Comparison of ENCODE assay signal across 24 mouse cellular contexts in genomic region chr2:51840808-51841207, GRCm38 (mm10).
A peak's percentile ranks its signal among the peaks of the same experiment; 100 is the strongest.
DNase-seq lines count a peak whose midpoint lies in the region; ATAC-seq and TF ChIP-seq lines count a peak whose summit lies in the region.
"Had no signal": no experiment of that assay in that cellular context is flagged by ENCODE, and none has a peak within 500 bp of the region (broad histone marks: within the 10 kb centered on the region; RNA-seq: fewer than 3 reads in every experiment).

No protein-coding gene starts in this region.

- peaks cover 8% of the 10 kb centered on the region for H3K4me1 ChIP-seq in embryonic facial prominence, embryonic 14.5 days (ENCODE audit: control insufficient read depth, insufficient read depth, low read length)
- H3K4me1 ChIP-seq in embryonic facial prominence, embryonic 10.5 days, result peaks cover 14% of the 10 kb centered on the region
- H3K4me1 ChIP-seq: heart, embryonic 15.5 days; neural tube, embryonic 13.5 days had no signal

- H3K4me3 ChIP-seq in embryonic facial prominence, embryonic 14.5 days (ENCODE audit: low read depth, low read length), result no peak overlapping the region
- no peak overlapping the region for H3K4me3 ChIP-seq in embryonic facial prominence, embryonic 10.5 days
- no peak overlapping the region for H3K4me3 ChIP-seq in left cerebral cortex, adult 2 months
- H3K4me3 ChIP-seq: embryonic facial prominence, embryonic 13.5 days; heart, adult 2 months; heart, embryonic 15.5 days; neural tube, embryonic 13.5 days had no signal

- intact Hi-C loops in left cerebral cortex, postnatal 4 days (cut with DNase I), result no loop called here
- intact Hi-C loops in left cerebral cortex, adult 2 months (cut with DNase I), result no loop called here

- peak; percentile 61 for DNase-seq in embryonic facial prominence, embryonic 14.5 days (ENCODE audit: low spot score)
- DNase-seq in embryonic facial prominence, embryonic 10.5 days (ENCODE audit: low spot score), result no peak
- peak; percentile 80 for DNase-seq in left cerebral cortex, postnatal 4 days
- DNase-seq in left cerebral cortex, adult 2 months (ENCODE audit: extremely low spot score in 1 of 2, low spot score in 2 of 2), result no peak
- DNase-seq in cerebellum, adult 18-20 months, result peak; percentile 5 to 8
- peak; percentile 21 to 23 for DNase-seq in cerebellum, postnatal 36 days
- DNase-seq in adrenal gland, postnatal 10 days, result no peak
- no peak for DNase-seq in thymus, postnatal 36 days
- DNase-seq: adrenal gland, postnatal 25 days; heart, adult 2 months; heart, postnatal 4 days; kidney, postnatal 36 days; layer of hippocampus, adult 9-11 months; lung, adult 18-20 months; lung, postnatal 14 days; right cerebral cortex, postnatal 14 days; spleen, adult 18-20 months had no signal

- TF ChIP-seq CTCF in left cerebral cortex, adult 2 months (IDR thresholded peaks at IDR 0.05), result no peak

- no peaks in the 10 kb centered on the region for H3K36me3 ChIP-seq in embryonic facial prominence, embryonic 14.5 days (ENCODE audit: control insufficient read depth, insufficient read depth, low read length)
- no peaks in the 10 kb centered on the region for H3K36me3 ChIP-seq in embryonic facial prominence, embryonic 10.5 days (replicated peaks)
- H3K36me3 ChIP-seq: embryonic facial prominence, embryonic 13.5 days; G1E; heart, embryonic 15.5 days; neural tube, embryonic 13.5 days had no signal

- H3K9me3 ChIP-seq in embryonic facial prominence, embryonic 14.5 days (ENCODE audit: control insufficient read depth, low read length), result no peaks in the 10 kb centered on the region
- no peaks in the 10 kb centered on the region for H3K9me3 ChIP-seq in embryonic facial prominence, embryonic 10.5 days
- H3K9me3 ChIP-seq: embryonic facial prominence, embryonic 13.5 days; heart, embryonic 15.5 days; neural tube, embryonic 13.5 days had no signal

- 84% methylated on average over 3 of the region's 3 CpGs for WGBS in embryonic facial prominence, embryonic 14.5 days
- WGBS in embryonic facial prominence, embryonic 10.5 days, result 91% methylated on average over 3 of the region's 3 CpGs

- no peak overlapping the region for H3K9ac ChIP-seq in embryonic facial prominence, embryonic 14.5 days (ENCODE audit: low read depth, low read length)
- H3K9ac ChIP-seq: embryonic facial prominence, embryonic 13.5 days; heart, embryonic 15.5 days; neural tube, embryonic 13.5 days had no signal

- ATAC-seq in embryonic facial prominence, embryonic 14.5 days (ENCODE audit: low read depth), result no peak
- ATAC-seq: activated CD4-positive, CD25-positive, alpha-beta regulatory T cell, adult 4 months; intestine, embryonic 16.5 days had no signal

- H3K4me2 ChIP-seq in embryonic facial prominence, embryonic 14.5 days (ENCODE audit: low read depth, low read length), result no peak overlapping the region
- H3K4me2 ChIP-seq: embryonic facial prominence, embryonic 13.5 days; heart, embryonic 15.5 days; liver, embryonic 11.5 days; neural tube, embryonic 13.5 days had no signal

- no peak overlapping the region for H3K27ac ChIP-seq in embryonic facial prominence, embryonic 14.5 days (replicated peaks; ENCODE audit: low read depth, low read length)
- H3K27ac ChIP-seq in embryonic facial prominence, embryonic 10.5 days (replicated peaks), result no peak overlapping the region
- no peak overlapping the region for H3K27ac ChIP-seq in left cerebral cortex, adult 2 months
- H3K27ac ChIP-seq: embryonic facial prominence, embryonic 13.5 days; heart, adult 2 months; heart, embryonic 15.5 days; neural tube, embryonic 13.5 days had no signal

- H3K27me3 ChIP-seq in embryonic facial prominence, embryonic 14.5 days (replicated peaks; ENCODE audit: control insufficient read depth, insufficient read depth, low read length), result no peaks in the 10 kb centered on the region
- H3K27me3 ChIP-seq in embryonic facial prominence, embryonic 10.5 days (replicated peaks; ENCODE audit: low read depth, poor library complexity, severe bottlenecking), result no peaks in the 10 kb centered on the region
- H3K27me3 ChIP-seq: embryonic facial prominence, embryonic 13.5 days; heart, embryonic 15.5 days; neural tube, embryonic 13.5 days had no signal

Comparison
In these comparisons a context has a peak if more than half of its experiments do, and no peak if none do; other contexts are left out.
1. DNase-seq: peak in embryonic facial prominence, embryonic 14.5 days (single experiment), left cerebral cortex, postnatal 4 days (single experiment), cerebellum, adult 18-20 months (2 of 2) and cerebellum, postnatal 36 days (2 of 2); none in embryonic facial prominence, embryonic 10.5 days (single experiment), left cerebral cortex, adult 2 months (0 of 2), adrenal gland, postnatal 10 days (single experiment) and thymus, postnatal 36 days (0 of 2).